Mouse (Mus musculus): ENCODE measurements around the gene Dcaf6. TPM values are rescaled to one million over a fixed set of nuclear protein-coding genes. Genes with fewer than 3 reads are reported as not detected.

Dcaf6 gene
- polyA plus RNA-seq, 1 experiment: not detected

GRCm38 (mm10) chr1:165468971-165469370 lies 8.7 kb upstream of the Dcaf6 start:
- no peak overlapping the region for H3K27ac ChIP-seq (ENCODE audit: insufficient read depth, low read depth, low read length)
- no peaks in the 10 kb centered on the region for H3K4me1 ChIP-seq (ENCODE audit: control insufficient read depth, insufficient read depth, low read length)
- no peak overlapping the region for H3K4me3 ChIP-seq (ENCODE audit: insufficient read depth, low read depth, low read length)
- no peak for TF ChIP-seq CTCF (IDR thresholded peaks at IDR 0.05; ENCODE audit: insufficient read depth, low read depth, low read length)

GRCm38 (mm10) chr1:165464574-165464973 lies 4.3 kb upstream of the Dcaf6 start:
- 92% methylated on average over 3 of the region's 3 CpGs for WGBS
- H3K4me1 ChIP-seq (ENCODE audit: control insufficient read depth, insufficient read depth, low read length): peaks cover 2% of the 10 kb centered on the region; the same call in 1 of the 2 replicates
- H3K4me3 ChIP-seq (ENCODE audit: insufficient read depth, low read depth, low read length): no peak overlapping the region
- no peak overlapping the region for H3K27ac ChIP-seq (ENCODE audit: insufficient read depth, low read depth, low read length)
- no peak for TF ChIP-seq POLR2A (IDR thresholded peaks at IDR 0.05; ENCODE audit: insufficient read depth, low read depth, low read length)
- TF ChIP-seq CTCF (IDR thresholded peaks at IDR 0.05; ENCODE audit: insufficient read depth, low read depth, low read length): no peak

GRCm38 (mm10) chr1:165462861-165463260 lies 2.6 kb upstream of the Dcaf6 start:
- no peak overlapping the region for H3K27ac ChIP-seq (ENCODE audit: insufficient read depth, low read depth, low read length)
- peaks cover 2% of the 10 kb centered on the region; the same call in 1 of the 2 replicates for H3K4me1 ChIP-seq (ENCODE audit: control insufficient read depth, insufficient read depth, low read length)
- 23% methylated on average over 1 of the region's 1 CpGs for WGBS
- no peak for TF ChIP-seq POLR2A (IDR thresholded peaks at IDR 0.05; ENCODE audit: insufficient read depth, low read depth, low read length)
- no peak for TF ChIP-seq CTCF (IDR thresholded peaks at IDR 0.05; ENCODE audit: insufficient read depth, low read depth, low read length)
- H3K4me3 ChIP-seq (ENCODE audit: insufficient read depth, low read depth, low read length): no peak overlapping the region

GRCm38 (mm10) chr1:165461681-165462080 lies 1.4 kb upstream of the Dcaf6 start:
- TF ChIP-seq CTCF (IDR thresholded peaks at IDR 0.05; ENCODE audit: insufficient read depth, low read depth, low read length) (no peak), POLR2A (IDR thresholded peaks at IDR 0.05; ENCODE audit: insufficient read depth, low read depth, low read length) (no peak)
- Histone ChIP-seq H3K4me1 (ENCODE audit: control insufficient read depth, insufficient read depth, low read length) (peaks cover 2% of the 10 kb centered on the region; the same call in 1 of the 2 replicates), H3K4me3 (ENCODE audit: insufficient read depth, low read depth, low read length) (peak overlapping the region; percentile 83), H3K27ac (ENCODE audit: insufficient read depth, low read depth, low read length) (peak overlapping the region; percentile 55)
- WGBS: 5% methylated on average over 9 of the region's 9 CpGs

- WGBS: under 1% methylated on average over 41 of the region's 41 CpGs
- Histone ChIP-seq H3K4me3 (ENCODE audit: insufficient read depth, low read depth, low read length) (peak overlapping the region; percentile 83), H3K27ac (ENCODE audit: insufficient read depth, low read depth, low read length) (peak overlapping the region; percentile 89), H3K4me1 (ENCODE audit: control insufficient read depth, insufficient read depth, low read length) (peaks cover 2% of the 10 kb centered on the region; the same call in 1 of the 2 replicates)
- TF ChIP-seq CTCF (IDR thresholded peaks at IDR 0.05; ENCODE audit: insufficient read depth, low read depth, low read length): peak; percentile 49
- peak; percentile 93 for TF ChIP-seq POLR2A (IDR thresholded peaks at IDR 0.05; ENCODE audit: insufficient read depth, low read depth, low read length)
Measured at GRCm38 (mm10) chr1:165460801-165461377, 614 bp upstream of the Dcaf6 start.

GRCm38 (mm10) chr1:165459503-165460181 lies 633 bp downstream of the Dcaf6 start:
- under 1% methylated on average over 60 of the region's 60 CpGs for WGBS
- 0 out of 2 replicates have a peak overlapping the region, but pooled peaks have one; percentile 43 for H3K27ac ChIP-seq (ENCODE audit: insufficient read depth, low read depth, low read length)
- H3K4me3 ChIP-seq (ENCODE audit: insufficient read depth, low read depth, low read length): peak overlapping the region; percentile 54
- TF ChIP-seq POLR2A (IDR thresholded peaks at IDR 0.05; ENCODE audit: insufficient read depth, low read depth, low read length) (no peak), CTCF (IDR thresholded peaks at IDR 0.05; ENCODE audit: insufficient read depth, low read depth, low read length) (no peak)
- H3K4me1 ChIP-seq (ENCODE audit: control insufficient read depth, insufficient read depth, low read length): peaks cover 2% of the 10 kb centered on the region; the same call in 1 of the 2 replicates

- Histone ChIP-seq H3K27ac (ENCODE audit: insufficient read depth, low read depth, low read length) (no peak overlapping the region), H3K4me3 (ENCODE audit: insufficient read depth, low read depth, low read length) (peak overlapping the region; percentile 54), H3K4me1 (ENCODE audit: control insufficient read depth, insufficient read depth, low read length) (peaks cover 2% of the 10 kb centered on the region; the same call in 1 of the 2 replicates)
- TF ChIP-seq POLR2A (IDR thresholded peaks at IDR 0.05; ENCODE audit: insufficient read depth, low read depth, low read length): no peak
- 16% methylated on average over 7 of the region's 7 CpGs for WGBS
Measured at GRCm38 (mm10) chr1:165459041-165459502, 1.2 kb downstream of the Dcaf6 start.

GRCm38 (mm10) chr1:165441719-165442118 lies 18.6 kb downstream of the Dcaf6 start:
- no peak overlapping the region for H3K4me3 ChIP-seq (ENCODE audit: insufficient read depth, low read depth, low read length)
- no peak overlapping the region for H3K27ac ChIP-seq (ENCODE audit: insufficient read depth, low read depth, low read length)
- 94% methylated on average over 3 of the region's 3 CpGs for WGBS
- TF ChIP-seq CTCF (IDR thresholded peaks at IDR 0.05; ENCODE audit: insufficient read depth, low read depth, low read length) (no peak), POLR2A (IDR thresholded peaks at IDR 0.05; ENCODE audit: insufficient read depth, low read depth, low read length) (no peak)
- H3K4me1 ChIP-seq (ENCODE audit: control insufficient read depth, insufficient read depth, low read length): peaks cover 10% of the 10 kb centered on the region

GRCm38 (mm10) chr1:165441201-165441600 lies 19.1 kb downstream of the Dcaf6 start:
- Histone ChIP-seq H3K4me1 (ENCODE audit: control insufficient read depth, insufficient read depth, low read length) (peaks cover 10% of the 10 kb centered on the region), H3K27ac (ENCODE audit: insufficient read depth, low read depth, low read length) (no peak overlapping the region), H3K4me3 (ENCODE audit: insufficient read depth, low read depth, low read length) (no peak overlapping the region)
- TF ChIP-seq CTCF (IDR thresholded peaks at IDR 0.05; ENCODE audit: insufficient read depth, low read depth, low read length) (no peak), POLR2A (IDR thresholded peaks at IDR 0.05; ENCODE audit: insufficient read depth, low read depth, low read length) (no peak)
